Mouse (Mus musculus): ENCODE data around the gene Pradc1.
"Not testable (repeated sequence)": the region's sequence is repeated elsewhere in the genome, so short reads cannot be mapped to it uniquely, and the experiment has no call there.

The Pradc1 gene

GRCm38 (mm10) chr6:85450697-85451663 is 790 bp downstream of the Pradc1 start, which contains the start of gene Cct7:
TSS of gene Cct7 (plus strand) at chr6:85451514.
- DNase-seq, result peak; percentile 98

GRCm38 (mm10) chr6:85450140-85450539 is 1.6 kb downstream of the Pradc1 start:
- DNase-seq, result not testable (repeated sequence)

- no peak for DNase-seq
Observed at GRCm38 (mm10) chr6:85447351-85447750, 4.4 kb downstream of the Pradc1 start.

GRCm38 (mm10) chr6:85445286-85445685 is 6.5 kb downstream of the Pradc1 start:
- no peak for DNase-seq

GRCm38 (mm10) chr6:85444266-85444965 is 7.4 kb downstream of the Pradc1 start:
- DNase-seq, result no peak

- no peak for DNase-seq
Observed at GRCm38 (mm10) chr6:85443488-85444233, 8.1 kb downstream of the Pradc1 start.

GRCm38 (mm10) chr6:85441142-85441541 is 10.6 kb downstream of the Pradc1 start:
- DNase-seq, result no peak

- DNase-seq, result no peak
Observed at GRCm38 (mm10) chr6:85436631-85437030, 15.1 kb downstream of the Pradc1 start.

- DNase-seq, result no peak
Observed at GRCm38 (mm10) chr6:85436204-85436603, 15.6 kb downstream of the Pradc1 start.

- no peak for DNase-seq
Observed at GRCm38 (mm10) chr6:85433865-85434264, 17.9 kb downstream of the Pradc1 start.

- DNase-seq, result peak; percentile 94
Observed at GRCm38 (mm10) chr6:85431842-85432431, 19.8 kb downstream of the Pradc1 start, which contains the start of gene Smyd5. TSS of gene Smyd5 (plus strand) at chr6:85431989.

GRCm38 (mm10) chr6:85431274-85431841 is 20.4 kb downstream of the Pradc1 start:
- DNase-seq, result no peak

- no peak for DNase-seq
Observed at GRCm38 (mm10) chr6:85423836-85424379, 27.9 kb downstream of the Pradc1 start, which contains the start of gene Noto. TSS of gene Noto (plus strand) at chr6:85423886.

- DNase-seq, result no peak
Observed at GRCm38 (mm10) chr6:85419150-85419549, 32.6 kb downstream of the Pradc1 start.

GRCm38 (mm10) chr6:85415829-85416228 is 35.9 kb downstream of the Pradc1 start:
- DNase-seq, result no peak

- DNase-seq, result peak; percentile 63
Observed at GRCm38 (mm10) chr6:85410771-85411273, 40.9 kb downstream of the Pradc1 start.

- peak; percentile 28 for DNase-seq
Observed at GRCm38 (mm10) chr6:85409003-85409402, 42.8 kb downstream of the Pradc1 start.

- DNase-seq, result no peak
Observed at GRCm38 (mm10) chr6:85403039-85403438, 48.7 kb downstream of the Pradc1 start.

GRCm38 (mm10) chr6:85402613-85403012 is 49.2 kb downstream of the Pradc1 start:
- no peak for DNase-seq

- no peak for DNase-seq
Observed at GRCm38 (mm10) chr6:85399715-85400114, 52.1 kb downstream of the Pradc1 start.

GRCm38 (mm10) chr6:85397165-85397564 is 54.6 kb downstream of the Pradc1 start:
- DNase-seq, result peak; percentile 66
